Mouse (Mus musculus) heart, postnatal 36 days (tissue): Measurements from ENCODE around the gene Pbld1. TPM values are rescaled to one million over a fixed set of nuclear protein-coding genes. Genes with fewer than 3 reads are reported as not detected.
A peak's percentile ranks its signal among the peaks of the same experiment; 100 is the strongest.

Experiments
- DNase-seq, 2 experiments: peaks; one replicate each; pipeline ENCODE4 v3.0.0; 2021 to 2022
- intact Hi-C: fragments of 180-260 bp; cut with DNase I; formaldehyde crosslinking; loops from one replicate; pipeline ENCODE4 v1.15.1; 2025
- total RNA-seq, 2 experiments: library from RNA; stranded (reverse); gene quantifications; 2 replicates each; pipeline ENCODE4 v1.2.3; 2021

Pbld1 gene
- 1 to 10 TPM; 1.8 to 2.3 TPM for total RNA-seq

DNA sequence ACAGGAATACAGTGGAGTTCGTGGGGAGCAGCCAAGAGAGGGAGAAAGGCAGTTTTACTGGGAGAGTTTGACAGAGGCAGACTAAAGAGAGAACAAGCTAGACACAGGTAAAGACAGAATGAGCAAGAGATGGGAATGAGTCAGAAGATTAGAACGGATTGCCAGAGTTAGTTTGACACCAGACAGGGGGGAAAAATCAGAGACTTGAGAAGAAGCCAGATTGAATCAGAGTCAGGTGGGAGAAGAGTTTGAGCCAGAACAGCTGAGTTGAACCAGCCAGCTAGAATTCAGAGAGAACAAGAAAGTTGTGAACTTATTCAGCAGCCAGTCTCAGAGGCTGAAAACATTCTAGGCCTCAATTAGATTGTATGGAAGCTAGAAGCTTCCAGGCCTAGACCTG lies at the start of gene Pbld1:
Gene Pbld1, plus strand, starts transcription at position 301 of the 400 bp plus-strand sequence.
- intact Hi-C loops, result no loop called here
- no peak for DNase-seq

DNA sequence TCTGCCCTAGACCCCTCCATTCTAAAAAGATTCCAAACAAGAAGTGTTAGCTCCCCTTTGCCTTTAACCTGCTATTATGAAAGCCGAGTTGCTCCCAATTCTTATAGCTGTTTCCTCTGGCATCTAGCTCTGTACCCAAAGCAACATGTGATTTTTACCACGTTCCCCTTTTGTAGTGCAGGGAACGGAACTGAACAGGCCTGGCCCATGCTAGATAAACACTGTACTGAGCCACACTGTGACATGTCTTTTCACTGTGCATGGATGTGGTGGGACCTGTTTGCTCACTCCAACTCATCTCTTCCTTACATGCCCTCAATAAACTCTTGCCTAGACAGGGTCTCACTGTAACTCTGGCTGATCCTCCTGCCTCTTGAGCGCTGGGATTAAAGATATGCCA lies 49.7 kb upstream of the Pbld1 start:
- DNase-seq, result no peak

DNA sequence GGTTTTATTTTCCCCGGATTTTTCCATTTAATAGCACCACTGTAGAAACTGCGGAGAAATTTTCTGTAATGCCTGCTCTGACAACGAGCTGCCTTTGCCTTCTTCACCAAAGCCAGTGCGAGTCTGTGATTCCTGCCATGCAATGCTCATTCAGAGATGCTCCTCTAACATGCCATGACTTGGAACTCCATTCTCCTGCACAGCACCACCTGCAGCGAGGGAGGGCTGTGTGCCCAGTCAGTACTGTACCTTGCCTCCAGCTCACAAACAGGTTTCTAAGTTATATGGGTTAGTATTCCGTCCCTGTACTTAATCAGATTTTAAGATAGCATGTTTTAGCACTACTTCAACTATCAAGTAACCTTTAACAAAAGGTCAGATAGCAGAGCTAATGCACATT lies 48.4 kb upstream of the Pbld1 start:
- intact Hi-C loops, result no loop called here
- DNase-seq, result no peak

More for the DNA sequence above, 49.7 kb upstream of the Pbld1 start:
- intact Hi-C loops, result no loop called here

DNA sequence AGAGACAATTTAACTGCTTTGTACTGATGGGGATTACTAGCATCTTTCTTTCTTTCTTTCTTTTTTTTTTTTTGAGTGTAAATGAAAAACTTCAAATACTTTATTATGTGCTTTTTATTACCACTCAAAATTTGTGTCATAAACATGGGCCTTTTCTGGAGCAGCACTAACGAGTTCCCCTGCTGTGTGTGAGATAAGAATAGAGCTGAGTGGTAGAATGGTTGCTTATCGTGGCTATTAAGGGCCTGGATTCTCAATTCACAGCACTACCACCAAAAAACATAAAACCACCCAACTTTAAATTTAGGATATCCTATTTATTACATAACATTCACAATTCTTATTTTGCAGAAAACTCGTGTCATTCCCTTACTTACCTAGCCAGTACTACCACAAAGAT lies 46.5 kb upstream of the Pbld1 start:
- no peak for DNase-seq
- intact Hi-C loops, result no loop called here

DNA sequence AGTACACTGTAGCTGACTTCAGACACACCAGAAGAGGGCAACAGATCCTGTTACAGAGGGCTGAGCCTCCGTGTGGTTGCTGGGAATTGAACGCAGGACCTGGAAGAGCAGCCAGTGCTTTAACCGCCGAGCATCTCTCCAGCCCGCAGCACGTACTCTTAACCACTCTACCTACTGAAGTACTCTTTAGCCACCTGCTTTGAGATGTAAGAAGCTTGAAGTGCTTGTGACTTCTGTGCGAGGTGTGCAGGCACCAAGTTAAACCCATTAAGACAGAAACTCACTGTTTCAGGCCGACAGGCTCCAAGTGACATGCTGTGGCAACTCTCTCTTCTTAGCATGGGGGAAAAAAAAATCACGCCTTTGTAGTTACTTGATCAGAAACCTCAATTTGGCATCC lies 45.8 kb upstream of the Pbld1 start:
- intact Hi-C loops, result no loop called here
- no peak for DNase-seq

DNA sequence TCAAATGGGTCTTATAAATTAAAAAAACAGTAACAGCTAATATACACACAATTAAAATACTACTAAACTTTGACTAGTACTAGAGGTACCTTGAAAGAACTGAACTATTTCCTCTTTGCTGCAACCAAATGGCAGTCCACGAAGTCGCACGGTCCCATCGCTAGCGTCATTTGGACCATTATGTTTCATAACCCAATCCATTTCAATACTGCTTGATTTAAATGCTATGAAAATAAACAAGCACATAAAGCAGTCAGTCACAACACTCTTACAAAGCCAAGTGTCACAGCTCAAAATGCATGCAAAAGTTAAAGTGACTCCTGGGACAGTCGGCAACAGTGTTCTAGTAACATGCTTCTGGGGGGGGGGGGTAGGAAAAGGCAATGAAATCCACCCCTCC lies 40.7 kb upstream of the Pbld1 start:
- intact Hi-C loops, result no loop called here
- DNase-seq, result no peak

DNA sequence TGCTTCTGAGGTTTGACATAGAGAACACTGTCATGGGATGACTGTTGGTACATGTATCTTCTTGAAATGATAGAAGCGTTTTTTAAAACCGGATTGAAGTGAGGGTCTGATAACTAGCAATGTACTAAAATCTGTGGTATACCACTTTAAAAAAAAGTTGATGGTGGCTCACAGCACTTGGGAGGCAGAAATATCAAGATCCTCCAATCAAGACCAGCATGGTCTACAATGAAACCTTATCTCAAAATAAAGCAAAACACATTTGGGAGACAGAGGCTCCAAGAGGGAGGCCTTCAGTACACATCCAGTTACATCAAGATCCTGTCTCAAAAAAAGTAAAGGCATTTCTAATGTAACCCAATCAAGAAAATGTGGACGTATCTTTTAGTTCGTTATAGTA lies 38.3 kb upstream of the Pbld1 start:
- intact Hi-C loops, result loop anchor here (2.0 to 5.0 kb wide), 5 partner anchors 41 to 316 kb away; partner anchors contain the start of genes Ccar1, Herc4 and Rufy2
- no peak for DNase-seq

DNA sequence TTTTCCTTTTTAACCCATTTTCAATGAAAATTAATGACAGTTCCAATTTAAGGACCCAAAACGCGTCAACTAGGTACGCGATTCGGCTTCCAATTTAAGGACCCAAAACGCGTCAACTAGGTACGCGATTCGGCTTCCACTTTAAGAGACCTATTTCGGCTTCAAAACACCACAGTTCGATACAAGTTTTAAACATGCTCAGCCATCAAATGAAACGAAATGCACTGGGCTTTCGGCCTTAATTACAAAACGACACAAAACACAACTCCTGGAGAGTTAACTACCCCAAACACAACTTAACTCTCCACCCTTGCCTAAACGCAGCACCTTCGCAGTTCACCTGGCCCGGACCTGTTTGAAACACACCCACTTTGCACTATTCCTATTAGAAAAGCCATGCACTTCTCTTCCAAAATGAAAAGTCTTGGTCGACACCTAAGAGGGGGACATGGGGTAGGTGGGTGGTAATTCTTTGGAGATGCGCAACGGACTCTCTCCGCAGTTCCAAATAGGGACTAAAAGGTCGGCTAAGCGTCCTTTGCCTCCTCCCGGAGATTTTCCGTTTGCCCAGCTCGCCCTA lies 37.3 kb upstream of the Pbld1 start:
- intact Hi-C loops, result loop anchor here (2.0 to 5.0 kb wide), 5 partner anchors 42 to 315 kb away; partner anchors contain the start of genes Ccar1, Herc4 and Rufy2
- DNase-seq, result no peak

DNA sequence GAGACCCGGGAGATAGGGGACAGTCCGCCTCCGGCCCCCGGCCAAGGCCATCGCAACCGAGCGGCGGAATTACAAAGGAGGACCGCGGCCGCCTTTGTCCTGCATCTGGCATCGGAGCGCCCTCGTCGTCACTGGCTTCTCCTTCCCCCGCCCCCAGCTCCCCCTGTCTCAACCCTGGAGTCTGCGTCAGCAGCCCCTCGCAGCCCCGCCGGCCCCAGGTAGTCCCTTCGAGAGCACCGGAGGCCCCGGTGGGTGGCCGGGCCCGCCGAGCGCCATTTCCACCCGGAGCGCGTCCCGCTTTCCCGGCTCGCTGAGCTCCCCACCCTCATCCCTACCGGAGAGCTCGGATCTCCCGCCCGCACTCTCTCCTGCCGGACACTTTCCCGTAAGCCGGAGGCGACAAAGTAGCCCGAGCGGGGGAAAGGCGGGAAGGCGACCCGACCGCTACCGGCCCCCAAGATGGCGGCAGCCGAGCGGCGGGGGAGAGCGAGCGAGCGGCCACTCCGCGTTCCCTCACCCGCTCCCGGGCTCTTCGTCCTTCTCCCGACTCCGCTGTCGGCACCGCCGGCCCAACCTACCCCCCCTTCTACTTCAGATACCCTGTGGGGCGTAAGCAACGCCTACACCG lies 36.7 kb upstream of the Pbld1 start:
- peak; percentile 69 to 83 for DNase-seq
- intact Hi-C loops, result loop anchor here (2.0 to 5.0 kb wide), 5 partner anchors 42 to 314 kb away; partner anchors contain the start of genes Ccar1, Herc4 and Rufy2

DNA sequence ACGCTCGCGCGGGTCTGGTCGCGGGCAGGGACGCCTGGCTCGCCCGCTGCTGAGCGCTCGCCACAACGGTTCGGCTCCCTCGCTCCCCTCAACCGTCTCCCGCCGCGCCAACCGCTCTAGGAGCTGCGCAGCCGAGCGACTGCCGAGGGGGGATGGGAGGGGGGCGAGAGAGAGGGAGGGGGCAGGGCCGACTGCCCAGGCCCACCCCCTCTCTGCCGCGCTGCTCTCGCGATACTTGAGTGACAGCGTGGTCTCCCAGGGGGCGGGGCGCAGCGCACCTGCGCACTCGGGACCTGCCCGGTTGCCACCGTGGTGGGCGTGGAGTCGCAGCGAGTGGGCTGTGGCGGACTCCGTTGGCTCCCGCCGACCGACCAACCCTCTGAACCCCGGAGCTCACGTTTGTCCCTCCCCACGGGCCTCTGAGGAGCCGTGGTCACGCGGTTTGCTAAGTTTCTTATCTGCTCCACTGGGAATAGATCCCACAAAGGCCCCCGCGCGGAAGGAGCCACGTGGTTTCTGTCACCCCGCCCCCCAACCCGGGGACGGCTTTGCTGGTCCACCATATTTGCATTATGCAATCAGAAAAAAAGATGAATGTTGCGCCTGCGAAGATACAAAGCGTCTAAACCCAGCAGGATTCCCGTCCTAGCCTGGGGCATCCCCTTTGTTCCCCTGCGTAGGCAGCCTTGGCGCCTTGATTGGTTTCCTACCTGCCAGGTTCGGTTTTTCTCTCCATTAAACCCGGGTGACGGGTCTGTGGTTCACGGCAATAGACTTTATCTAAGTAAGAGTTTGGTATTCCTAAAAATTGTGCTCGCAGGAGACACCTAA lies 36.0 kb upstream of the Pbld1 start, which contains the start of the genes Hnrnph3 and Pbld2:
Gene Hnrnph3, minus strand, starts transcription at position 469 of the 831 bp plus-strand sequence.
Gene Pbld2, plus strand, starts transcription at position 567 of the 831 bp plus-strand sequence.
- intact Hi-C loops, result loop anchor here (2.0 to 5.0 kb wide), 6 partner anchors 41 to 313 kb away; partner anchors contain the start of genes Ccar1, Herc4 and Rufy2
- DNase-seq, result peak; percentile 98 to 100

DNA sequence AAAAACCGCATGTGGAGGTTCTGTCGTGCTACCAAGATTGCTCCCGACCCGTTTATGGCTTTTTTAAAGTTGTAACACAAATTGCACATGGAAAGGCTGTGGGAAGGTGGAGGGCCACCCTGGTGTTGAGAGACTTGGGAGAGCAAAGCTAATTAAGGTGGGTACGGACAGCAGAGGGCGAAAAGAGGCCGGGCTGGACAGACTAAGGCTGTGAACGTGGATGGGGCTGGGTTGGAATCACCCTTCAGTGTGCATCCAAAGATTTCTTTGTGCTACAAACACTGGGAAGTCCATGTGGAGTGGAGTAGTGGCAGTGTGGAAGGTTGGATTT lies 35.4 kb upstream of the Pbld1 start:
- peak in 1 of 2 experiments; percentile 62 for DNase-seq
- intact Hi-C loops, result loop anchor here (2.0 to 5.0 kb wide), 5 partner anchors 40 to 313 kb away; partner anchors contain the start of genes Ccar1 and Herc4

DNA sequence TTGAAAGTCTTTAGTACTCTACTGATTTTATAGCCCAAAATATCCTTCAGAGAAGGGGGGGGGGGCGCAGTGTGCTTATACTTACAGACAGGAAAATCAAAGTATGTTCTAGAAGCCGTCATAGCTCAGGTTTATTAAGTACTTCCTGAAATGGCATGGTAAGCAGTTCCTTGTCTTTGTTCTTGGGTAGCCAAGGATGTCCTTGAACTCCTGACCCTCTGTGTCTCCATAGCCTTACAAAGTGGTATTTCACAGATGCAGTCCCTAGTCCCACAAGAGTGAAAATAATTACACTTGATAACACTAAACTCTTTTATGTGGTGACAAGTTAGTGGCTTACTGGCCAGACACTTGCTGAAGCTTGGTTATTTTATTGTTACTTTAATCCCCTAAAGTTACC lies 34.9 kb upstream of the Pbld1 start:
- no peak for DNase-seq
- intact Hi-C loops, result loop anchor here (2.0 kb wide), 1 partner anchor 40 kb away; no protein-coding TSS in a partner anchor

DNA sequence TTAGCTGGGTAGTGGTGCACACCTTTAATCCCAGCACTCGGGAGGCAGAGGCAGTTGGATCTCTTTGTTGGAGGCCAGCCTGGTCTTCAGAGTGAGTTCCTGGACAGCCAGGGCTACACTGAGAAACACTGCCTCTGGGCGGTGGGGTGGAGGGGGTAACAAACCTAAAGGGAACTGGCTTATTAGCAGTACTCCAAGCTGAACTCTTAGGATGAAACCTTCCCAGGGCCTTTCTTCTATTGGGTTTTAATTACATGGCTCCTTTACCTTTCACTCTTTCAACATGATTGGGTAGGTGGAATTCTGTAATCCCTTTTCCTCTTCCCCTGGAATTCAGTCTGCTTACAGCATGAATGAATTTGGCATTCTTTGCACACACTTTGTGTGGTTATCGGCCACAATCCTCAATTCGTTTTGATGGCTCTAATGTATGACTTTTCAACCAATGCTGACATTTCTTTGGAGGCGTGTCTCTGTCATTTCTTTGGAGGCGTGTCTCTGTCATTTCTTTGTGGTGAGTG lies 34.4 kb upstream of the Pbld1 start:
- DNase-seq, result no peak
- intact Hi-C loops, result loop anchor here (2.0 kb wide), 1 partner anchor 39 kb away; no protein-coding TSS in a partner anchor

DNA sequence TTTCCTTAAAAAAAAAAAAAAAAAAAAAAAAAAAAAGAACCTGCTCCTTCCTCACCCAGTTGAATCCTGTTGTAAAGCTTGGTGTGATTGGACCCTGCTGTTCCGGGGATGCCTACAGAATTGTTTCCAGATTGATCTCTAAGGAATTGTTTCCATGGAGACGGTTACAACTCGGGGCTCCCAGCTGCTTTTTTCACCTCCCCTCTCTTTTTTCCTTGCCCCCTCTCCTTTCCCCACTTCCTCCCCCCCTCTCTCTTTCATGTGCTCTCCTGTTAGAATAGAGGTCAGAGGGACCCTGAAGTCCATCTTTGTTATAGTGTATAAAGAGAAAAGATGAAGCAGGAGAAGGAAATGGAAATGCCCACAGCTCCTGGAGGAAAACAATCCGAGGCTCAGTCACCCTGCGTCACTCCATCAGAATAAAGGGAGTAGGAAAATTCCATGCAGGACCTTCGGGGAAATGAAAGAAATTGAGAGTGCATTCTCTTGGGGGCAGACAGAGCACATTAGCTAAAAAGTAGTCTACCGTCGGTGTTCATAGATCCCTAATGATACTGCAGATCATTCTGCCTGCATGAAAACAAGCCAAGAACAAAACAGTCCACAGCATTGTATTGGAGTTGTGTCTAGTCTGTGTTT lies 33.7 kb upstream of the Pbld1 start:
- intact Hi-C loops, result no loop called here
- DNase-seq, result no peak

DNA sequence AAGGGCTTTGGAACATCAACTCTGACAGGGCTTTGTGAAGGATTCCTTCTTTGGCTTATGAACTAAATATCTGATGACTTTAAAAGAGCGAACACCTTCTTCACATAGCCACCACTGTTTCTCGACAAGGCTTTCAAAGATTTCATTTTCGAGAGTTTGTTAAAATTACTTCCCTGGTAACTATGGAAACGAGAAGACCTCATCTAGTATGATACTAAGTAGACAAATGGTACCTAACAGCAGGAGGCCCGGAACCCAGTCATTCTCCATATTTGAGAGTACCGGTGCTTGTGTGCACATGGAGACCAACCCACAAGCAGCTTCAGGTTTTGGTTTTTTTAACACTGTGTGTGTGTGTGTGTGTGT lies 33.2 kb upstream of the Pbld1 start:
- intact Hi-C loops, result no loop called here

DNA sequence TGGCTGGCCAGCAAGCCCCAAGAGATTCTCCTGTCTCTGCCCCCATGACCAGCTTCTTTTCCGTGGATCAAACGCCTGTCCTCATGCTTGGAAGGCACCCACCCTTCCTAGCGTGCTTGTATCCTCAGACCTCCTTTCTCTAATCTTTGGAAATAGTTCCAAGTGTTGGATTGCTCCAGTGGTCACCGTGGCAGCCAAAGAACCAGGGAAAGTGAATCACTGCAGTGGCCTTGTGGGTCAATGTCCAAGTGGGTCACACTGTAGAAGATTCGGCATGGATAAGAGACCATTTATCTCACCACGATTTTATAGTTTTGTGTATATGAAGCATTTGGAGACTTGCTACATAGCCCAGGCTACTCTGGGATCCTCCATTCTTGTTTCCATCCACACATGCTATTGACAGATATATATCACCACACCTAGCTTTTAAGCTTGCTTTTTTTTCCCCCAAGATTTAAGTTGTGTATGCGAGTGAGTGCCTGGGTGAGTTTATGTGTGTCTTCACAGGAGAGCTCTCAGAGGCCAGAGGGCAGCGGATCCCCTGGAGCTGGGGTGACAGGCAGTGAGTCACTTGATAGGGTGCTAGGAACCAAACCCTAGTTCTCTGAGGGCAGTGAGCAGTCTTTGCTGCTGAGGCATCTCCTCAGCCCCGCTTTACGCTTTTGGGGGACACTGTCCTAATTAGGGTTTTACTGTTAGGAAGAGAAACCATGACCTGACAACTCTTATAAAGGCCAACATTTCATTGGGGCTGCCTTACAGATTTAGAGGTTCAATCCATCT lies 32.4 kb upstream of the Pbld1 start:
- intact Hi-C loops, result no loop called here
- DNase-seq, result no peak

More for the DNA sequence above, 33.2 kb upstream of the Pbld1 start:
- DNase-seq, result no peak

DNA sequence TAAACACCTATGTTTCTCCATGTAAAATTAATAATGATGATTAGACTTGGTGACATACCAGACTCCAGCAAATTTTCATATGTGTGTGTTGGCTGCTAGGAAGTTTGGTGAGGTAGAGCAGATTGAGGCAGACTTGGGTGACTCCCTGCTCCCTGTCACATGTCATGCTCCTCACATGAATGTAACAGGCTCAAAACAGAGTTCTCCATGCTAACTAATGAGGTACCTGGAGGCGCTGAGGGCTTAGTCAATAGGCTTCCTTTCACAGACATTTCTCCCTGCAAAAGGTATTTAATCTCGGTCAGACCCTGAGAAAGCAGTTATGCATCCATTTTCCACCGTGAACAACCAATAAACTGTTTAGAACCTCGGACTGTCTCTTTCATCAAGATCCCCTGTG lies 31.6 kb upstream of the Pbld1 start:
- no peak for DNase-seq
- intact Hi-C loops, result no loop called here

DNA sequence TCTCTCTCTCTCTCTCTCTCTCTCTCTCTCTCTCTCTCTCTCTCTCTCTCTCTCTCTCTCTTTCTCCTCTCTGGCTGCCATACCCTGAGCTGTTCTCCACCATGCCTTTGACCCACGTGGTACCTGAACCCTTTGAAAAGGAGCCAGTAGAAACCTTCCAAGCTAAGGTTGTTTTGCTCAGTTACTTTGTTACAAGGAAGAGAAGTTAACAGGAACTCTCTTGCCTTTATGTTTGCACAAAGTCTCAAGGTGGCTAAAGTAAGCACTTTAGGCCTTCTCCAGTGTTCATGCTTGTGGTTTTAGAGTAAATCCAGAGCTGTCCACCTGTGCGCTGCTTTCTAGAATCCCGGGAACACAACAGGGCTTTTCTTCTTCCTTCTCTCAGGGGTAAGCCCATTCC lies 27.7 kb upstream of the Pbld1 start:
- intact Hi-C loops, result no loop called here
- DNase-seq, result no peak

DNA sequence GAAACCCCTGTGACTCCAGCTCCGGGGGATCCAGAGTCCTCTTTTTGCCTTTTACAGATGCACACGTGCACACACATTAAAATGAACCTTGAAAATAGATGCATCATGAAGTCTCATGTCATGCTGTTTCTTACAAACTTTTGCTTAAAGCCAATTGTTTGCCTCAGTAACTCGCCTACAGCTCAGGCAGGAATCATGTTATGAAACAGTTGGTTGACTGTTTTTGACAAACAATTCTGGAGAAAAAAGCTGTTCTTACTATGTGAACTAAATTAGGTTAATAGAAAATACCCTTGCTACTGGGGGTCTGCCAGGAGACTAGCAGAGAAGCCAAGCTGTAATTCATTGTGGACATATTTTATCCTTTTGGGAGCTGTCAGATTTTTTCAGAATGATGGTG lies 27.0 kb upstream of the Pbld1 start:
- intact Hi-C loops, result no loop called here

More for the DNA sequence above, 27.0 kb upstream of the Pbld1 start:
- no peak for DNase-seq
